Mouse (Mus musculus) megakaryocyte, embryonic 14.5 days (primary cell): ENCODE measurements around the gene Iqce.

Experiments used
- FLI1 ChIP-seq: IDR thresholded peaks from 2 replicates; pipeline ENCODE4 v1.6.1; 2012; ENCODE audit warnings: low read length, inconsistent platforms, mixed read lengths
- GATA1 ChIP-seq: IDR thresholded peaks from 3 replicates; pipeline ENCODE4 v1.6.1; 2012; ENCODE audit warnings: mixed read lengths, low read length, inconsistent platforms, borderline replicate concordance

- TF ChIP-seq GATA1: no peak
- TF ChIP-seq FLI1: no peak
Measured at GRCm38 (mm10) chr5:140615321-140616109, 86.7 kb downstream of the Iqce start.
